Mouse (Mus musculus) urinary bladder, adult 18-20 months (tissue): ENCODE data around the gene Thap4.
A peak's percentile ranks its signal among the peaks of the same experiment; 100 is the strongest.
"Not testable (repeated sequence)": the region's sequence is repeated elsewhere in the genome, so short reads cannot be mapped to it uniquely, and the experiment has no call there.

Experiments used
- DNase-seq, 2 experiments: peaks; one replicate each; pipeline ENCODE4 v3.0.0; 2022; ENCODE audit warnings: low spot score in 2 of 2, mixed read lengths in 2 of 2

The Thap4 gene

GRCm38 (mm10) chr1:93754573-93755290 lies at the start of gene Thap4:
Gene Thap4 (minus strand): TSS chr1:93754864.
- DNase-seq: peak; percentile 86 to 88

GRCm38 (mm10) chr1:93803556-93804507 lies 49.2 kb upstream of the Thap4 start, which contains the start of gene Ing5:
Gene Ing5 (plus strand): TSS chr1:93803965.
- DNase-seq: peak; percentile 99

GRCm38 (mm10) chr1:93802771-93803170 lies 48.1 kb upstream of the Thap4 start:
- DNase-seq: no peak

- peak; percentile 73 to 90 for DNase-seq
These were observed 47.1 kb upstream of the Thap4 start, which contains the start of gene Dtymk for GRCm38 (mm10) chr1:93801741-93802238. Gene Dtymk (minus strand): TSS chr1:93801934.

GRCm38 (mm10) chr1:93800670-93801503 lies 46.2 kb upstream of the Thap4 start:
- no peak for DNase-seq

GRCm38 (mm10) chr1:93795886-93796285 lies 41.2 kb upstream of the Thap4 start:
- DNase-seq: no peak

GRCm38 (mm10) chr1:93794526-93794925 lies 39.9 kb upstream of the Thap4 start:
- no peak for DNase-seq

- no peak for DNase-seq
These were observed 32.2 kb upstream of the Thap4 start for GRCm38 (mm10) chr1:93786912-93787311.

- DNase-seq: no peak
These were observed 22.0 kb upstream of the Thap4 start for GRCm38 (mm10) chr1:93776686-93777085.

- no peak for DNase-seq
These were observed 15.2 kb upstream of the Thap4 start for GRCm38 (mm10) chr1:93769901-93770300.

- DNase-seq: no peak
These were observed 12.9 kb upstream of the Thap4 start for GRCm38 (mm10) chr1:93767600-93767999.

GRCm38 (mm10) chr1:93764871-93765591 lies 10.4 kb upstream of the Thap4 start:
- no peak for DNase-seq

GRCm38 (mm10) chr1:93763531-93763930 lies 8.9 kb upstream of the Thap4 start:
- DNase-seq: not testable (repeated sequence)

GRCm38 (mm10) chr1:93760076-93760475 lies 5.4 kb upstream of the Thap4 start:
- no peak for DNase-seq

GRCm38 (mm10) chr1:93756154-93756553 lies 1.5 kb upstream of the Thap4 start:
- DNase-seq: no peak

- DNase-seq: no peak
These were observed 954 bp upstream of the Thap4 start for GRCm38 (mm10) chr1:93755618-93756017.

- no peak for DNase-seq
These were observed 587 bp upstream of the Thap4 start for GRCm38 (mm10) chr1:93755291-93755610.

GRCm38 (mm10) chr1:93753911-93754572 lies 622 bp downstream of the Thap4 start:
- peak in 1 of 2 experiments; percentile 69 for DNase-seq

- no peak for DNase-seq
These were observed 3.4 kb downstream of the Thap4 start, which contains the start of gene Atg4b for GRCm38 (mm10) chr1:93751290-93751689. Gene Atg4b (plus strand): TSS chr1:93751500.

- DNase-seq: no peak
These were observed 6.1 kb downstream of the Thap4 start for GRCm38 (mm10) chr1:93748539-93748938.
